Mouse (Mus musculus) gastrocnemius, postnatal 14 days (tissue): ENCODE data around the gene Fbxo5. TPM values are rescaled to one million over a fixed set of nuclear protein-coding genes. Genes with fewer than 3 reads are reported as not detected.

Experiments
- DNase-seq: peaks from one replicate; pipeline ENCODE4 v3.0.0; 2021; ENCODE audit warnings: mixed read lengths
- intact Hi-C: fragments of 180-260 bp; cut with DNase I; formaldehyde crosslinking; loops from one replicate; pipeline ENCODE4 v1.15.1; 2025; ENCODE audit warnings: low total_unique reads
- total RNA-seq, 2 experiments: library from RNA; stranded (reverse); gene quantifications; 2 replicates each; pipeline ENCODE4 v1.2.3; 2021

The Fbxo5 gene
- total RNA-seq, 2 experiments from 2014 or later = 2.1 to 2.7 TPM

DNA sequence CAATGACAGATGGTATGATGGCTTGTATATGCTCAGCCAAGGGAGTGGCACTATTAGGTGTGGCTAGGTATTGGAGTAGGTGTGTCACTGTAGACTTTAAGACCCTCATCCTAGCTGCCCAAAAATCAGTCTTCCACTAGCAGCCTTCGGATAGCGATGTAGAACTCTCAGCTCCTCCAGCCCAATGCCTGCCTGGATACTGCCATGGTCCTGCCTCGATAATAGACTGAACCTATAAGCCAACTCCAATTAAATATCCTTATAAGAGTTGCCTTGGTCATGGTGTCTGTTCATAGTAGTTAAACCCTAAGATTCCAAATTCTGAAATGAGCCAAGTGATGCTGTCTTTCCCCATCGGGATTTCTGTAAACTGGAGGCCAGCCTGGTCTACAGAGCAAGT is 7.3 kb downstream of the Fbxo5 start:
- DNase-seq = no peak
- intact Hi-C loops = no loop called here

DNA sequence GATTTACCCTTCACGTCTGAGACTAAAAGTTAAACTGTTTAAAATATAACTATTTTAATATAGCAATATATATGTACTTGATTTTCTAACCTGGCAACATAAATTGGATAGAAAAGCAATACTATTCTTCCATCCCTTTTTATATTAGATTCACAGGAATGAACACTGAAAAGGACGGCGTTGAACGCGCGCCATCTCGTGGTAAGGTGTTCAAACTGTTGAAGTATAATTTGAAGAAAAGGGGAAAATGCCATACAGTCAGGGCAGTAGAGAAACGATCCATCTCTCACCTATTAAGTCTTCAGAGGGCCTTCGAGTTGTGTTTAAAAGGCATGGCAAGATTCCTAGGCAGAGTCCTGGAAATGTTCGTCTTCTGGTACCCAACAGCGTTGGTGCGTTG is 14.7 kb downstream of the Fbxo5 start:
- intact Hi-C loops = no loop called here
- DNase-seq = peak; percentile 40

DNA sequence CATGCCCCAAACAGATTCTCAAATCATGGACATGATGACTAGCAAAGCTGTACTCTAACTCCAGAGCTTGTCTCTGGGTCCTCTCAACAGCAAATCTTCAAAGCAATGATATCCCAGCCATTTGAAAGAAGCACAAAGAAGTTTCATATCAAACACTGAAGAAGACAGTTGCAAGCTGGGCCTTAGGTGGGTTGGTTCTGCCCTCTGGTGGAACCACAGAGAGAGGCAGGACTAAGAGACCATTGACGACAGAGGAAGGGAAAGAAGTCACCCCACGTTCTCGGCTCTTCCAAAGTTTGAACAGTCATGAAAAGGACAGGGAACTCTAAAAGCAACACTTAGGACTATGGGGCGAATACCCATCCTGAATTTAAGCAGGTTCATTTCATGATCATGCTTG is 18.5 kb downstream of the Fbxo5 start:
- no peak for DNase-seq
- intact Hi-C loops = loop anchor here (5.0 kb wide), 1 partner anchor 185 kb away; no protein-coding TSS in a partner anchor

Other genes starting within 250 kb of the Fbxo5 start
- gene Myct1, start 211.8 kb downstream of the Fbxo5 start, total RNA-seq = 1 to 10 TPM; 8.5 to 9.4 TPM
- not detected for gene Vip, start 166.4 kb downstream of the Fbxo5 start, total RNA-seq
- gene Mtrf1l, start 18.3 kb upstream of the Fbxo5 start, total RNA-seq = 1 to 10 TPM; 5.2 to 5.6 TPM
- under 1 TPM; 0.08 to 0.24 TPM for gene Rgs17, start 116.8 kb upstream of the Fbxo5 start, total RNA-seq